Mouse (Mus musculus): ENCODE results near the gene Msantd2. TPM values are rescaled to one million over a fixed set of nuclear protein-coding genes. Genes with fewer than 3 reads are reported as not detected.

Gene Msantd2
- total and polyA plus RNA-seq, 2 experiments, result 10.3 to 16.2 TPM

DNA sequence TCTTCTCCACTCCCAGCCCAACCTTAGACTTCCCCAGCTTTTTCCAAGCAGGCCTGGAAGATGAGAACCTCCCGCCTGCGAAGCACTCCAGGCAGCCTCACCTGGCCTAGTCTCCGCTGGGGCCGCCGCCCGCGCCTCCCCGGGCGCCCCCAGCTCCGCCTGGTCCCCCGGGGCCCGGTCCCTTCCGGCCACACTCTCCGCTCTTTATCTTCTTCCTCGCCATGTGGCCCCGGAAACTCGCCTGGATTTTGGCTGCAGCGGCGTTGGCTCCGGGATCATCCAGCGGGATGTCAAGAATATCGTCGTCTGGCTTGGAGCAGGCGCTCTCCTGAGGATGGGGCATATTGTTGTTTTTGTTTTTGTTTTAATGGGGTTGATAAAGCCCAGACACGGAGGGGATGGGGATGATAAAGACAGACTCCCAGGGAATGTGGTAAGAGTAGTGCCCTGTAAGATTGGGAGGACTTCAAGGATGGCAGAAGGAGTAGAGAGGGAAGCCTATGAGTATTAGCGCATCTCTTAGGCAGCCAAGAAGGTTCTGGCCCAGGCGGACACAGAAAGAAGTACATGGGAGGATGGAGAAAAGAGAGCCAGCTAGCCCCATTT is 56.8 kb downstream of the Msantd2 start:
- DNase-seq (ENCODE audit: extremely low read depth, low read depth, low spot score), result no peak
- Histone ChIP-seq H3K36me3 (ENCODE audit: control insufficient read depth, insufficient read depth, low read length) (no peaks in the 10 kb centered on the region), H3K27me3 (ENCODE audit: control insufficient read depth, insufficient read depth, low read length) (no peaks in the 10 kb centered on the region), H3K4me1 (ENCODE audit: control insufficient read depth, insufficient read depth, low read length) (peaks cover 8% of the 10 kb centered on the region), H3K79me2 (ENCODE audit: control insufficient read depth, insufficient read depth, low read length) (no peaks in the 10 kb centered on the region), H3K4me3 (ENCODE audit: insufficient read depth, low read depth, low read length) (no peak overlapping the region), H3K27ac (replicated peaks; ENCODE audit: insufficient read depth, low read depth, low read length) (no peak overlapping the region), H3K9ac (ENCODE audit: low read depth, low read length) (no peak overlapping the region)
- TF ChIP-seq POLR2A (IDR thresholded peaks at IDR 0.05; ENCODE audit: extremely low read depth, insufficient read depth, low read length) (no peak), CTCF (IDR thresholded peaks at IDR 0.05; ENCODE audit: low read depth, low read length) (no peak)
- WGBS, result 32% methylated on average over 27 of the region's 27 CpGs

DNA sequence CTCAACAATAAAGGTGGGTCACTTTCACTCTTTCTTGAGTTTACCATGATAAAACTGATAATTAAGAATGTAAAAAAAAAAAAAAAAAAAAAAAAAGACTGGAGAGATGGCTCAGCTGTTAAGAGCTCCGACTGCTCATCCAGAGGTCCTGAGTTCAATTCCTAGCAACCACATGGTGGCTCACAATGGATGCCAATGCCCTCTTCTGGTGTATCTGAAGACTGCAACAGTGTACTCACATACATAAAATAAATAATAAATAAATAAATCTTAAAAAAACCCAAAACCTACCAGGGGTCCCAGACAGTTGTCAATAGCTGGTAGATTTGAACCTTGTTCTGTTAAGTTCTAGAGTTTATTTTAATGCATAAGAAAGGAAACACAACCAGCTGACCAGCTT is 57.8 kb downstream of the Msantd2 start:
- peaks cover 8% of the 10 kb centered on the region for H3K4me1 ChIP-seq (ENCODE audit: control insufficient read depth, insufficient read depth, low read length)
- WGBS, result 80% methylated on average over 1 of the region's 1 CpGs

DNA sequence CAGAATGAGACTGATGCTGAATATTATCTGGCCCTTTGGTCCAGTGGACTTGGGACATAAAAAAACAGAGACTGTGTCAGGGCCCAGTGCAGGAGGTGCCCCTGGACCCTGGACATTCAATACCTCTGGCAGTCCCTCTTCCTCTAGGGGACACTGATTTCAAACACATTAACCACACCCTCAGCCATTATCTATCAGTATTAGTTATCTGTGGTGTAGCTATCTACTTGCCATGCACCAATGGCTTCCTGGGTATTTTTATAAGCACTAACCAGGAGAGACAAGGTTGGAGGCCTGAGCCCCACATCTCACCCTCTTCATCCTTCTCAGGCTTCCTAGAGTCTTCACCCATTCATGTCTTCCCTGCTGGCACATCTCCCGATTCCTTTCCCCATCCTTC is 61.3 kb downstream of the Msantd2 start:
- H3K27ac ChIP-seq (replicated peaks; ENCODE audit: insufficient read depth, low read depth, low read length), result no peak overlapping the region
- H3K79me2 ChIP-seq (ENCODE audit: control insufficient read depth, insufficient read depth, low read length), result no peaks in the 10 kb centered on the region
- WGBS, result 70% methylated on average over 1 of the region's 1 CpGs
- H3K9ac ChIP-seq (ENCODE audit: low read depth, low read length), result no peak overlapping the region
- peaks cover 7% of the 10 kb centered on the region; the same call in 1 of the 2 replicates for H3K27me3 ChIP-seq (ENCODE audit: control insufficient read depth, insufficient read depth, low read length)
- TF ChIP-seq CTCF (IDR thresholded peaks at IDR 0.05; ENCODE audit: low read depth, low read length) (no peak), POLR2A (IDR thresholded peaks at IDR 0.05; ENCODE audit: extremely low read depth, insufficient read depth, low read length) (no peak)
- H3K4me1 ChIP-seq (ENCODE audit: control insufficient read depth, insufficient read depth, low read length), result peaks cover 5% of the 10 kb centered on the region
- DNase-seq (ENCODE audit: extremely low read depth, low read depth, low spot score), result no peak
- no peak overlapping the region for H3K4me3 ChIP-seq (ENCODE audit: insufficient read depth, low read depth, low read length)
- no peaks in the 10 kb centered on the region for H3K36me3 ChIP-seq (ENCODE audit: control insufficient read depth, insufficient read depth, low read length)

More for the DNA sequence above, 57.8 kb downstream of the Msantd2 start:
- H3K9ac ChIP-seq (ENCODE audit: low read depth, low read length), result no peak overlapping the region
- H3K4me3 ChIP-seq (ENCODE audit: insufficient read depth, low read depth, low read length), result no peak overlapping the region
- peak; percentile 14 for DNase-seq (ENCODE audit: extremely low read depth, low read depth, low spot score)
- TF ChIP-seq POLR2A (IDR thresholded peaks at IDR 0.05; ENCODE audit: extremely low read depth, insufficient read depth, low read length), result no peak
- TF ChIP-seq CTCF (IDR thresholded peaks at IDR 0.05; ENCODE audit: low read depth, low read length), result no peak
- H3K79me2 ChIP-seq (ENCODE audit: control insufficient read depth, insufficient read depth, low read length), result no peaks in the 10 kb centered on the region
- H3K36me3 ChIP-seq (ENCODE audit: control insufficient read depth, insufficient read depth, low read length), result no peaks in the 10 kb centered on the region
- no peak overlapping the region for H3K27ac ChIP-seq (replicated peaks; ENCODE audit: insufficient read depth, low read depth, low read length)
- H3K27me3 ChIP-seq (ENCODE audit: control insufficient read depth, insufficient read depth, low read length), result no peaks in the 10 kb centered on the region

DNA sequence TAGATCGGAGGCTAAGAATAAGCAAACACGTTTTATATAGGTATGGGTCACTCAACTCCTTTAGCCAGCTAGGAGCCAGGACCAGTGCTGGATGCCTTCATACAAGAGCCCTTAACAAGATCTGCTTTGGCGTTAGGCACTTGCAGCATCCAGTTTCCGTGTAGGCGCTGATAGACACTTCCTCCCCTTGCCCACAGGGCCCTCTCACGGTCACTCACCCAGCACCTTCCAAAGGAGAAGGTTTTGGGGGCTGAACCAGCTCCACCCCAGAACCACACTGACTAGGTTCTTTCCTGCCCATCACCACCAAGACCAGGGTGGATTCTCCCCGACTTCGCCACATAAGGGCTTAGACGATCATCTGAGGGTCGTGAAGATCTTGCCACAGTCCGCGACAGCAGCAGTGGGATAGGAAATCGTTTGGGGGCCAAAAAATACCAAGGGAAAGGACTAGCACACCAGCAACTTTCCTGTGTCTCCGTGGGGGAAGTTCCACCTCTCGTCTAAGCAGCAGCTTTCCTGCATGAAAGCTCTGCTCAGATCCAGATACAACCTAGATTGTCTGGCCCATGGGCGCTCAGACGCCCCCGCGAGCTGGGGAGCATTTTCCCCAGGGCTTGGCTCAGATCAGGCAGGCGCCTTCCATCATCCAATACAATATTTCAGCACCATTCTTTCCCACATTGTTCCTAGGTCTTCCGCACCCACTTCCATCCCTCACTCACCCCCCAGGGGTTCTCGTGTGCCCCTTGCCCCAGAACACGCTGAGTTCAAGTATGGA is 62.8 kb downstream of the Msantd2 start:
- Histone ChIP-seq H3K27me3 (ENCODE audit: control insufficient read depth, insufficient read depth, low read length) (peaks cover 7% of the 10 kb centered on the region; the same call in 1 of the 2 replicates), H3K9ac (ENCODE audit: low read depth, low read length) (no peak overlapping the region), H3K4me3 (ENCODE audit: insufficient read depth, low read depth, low read length) (peak overlapping the region; percentile 12; the same call in 1 of the 2 replicates), H3K79me2 (ENCODE audit: control insufficient read depth, insufficient read depth, low read length) (no peaks in the 10 kb centered on the region), H3K36me3 (ENCODE audit: control insufficient read depth, insufficient read depth, low read length) (no peaks in the 10 kb centered on the region), H3K27ac (replicated peaks; ENCODE audit: insufficient read depth, low read depth, low read length) (no peak overlapping the region), H3K4me1 (ENCODE audit: control insufficient read depth, insufficient read depth, low read length) (peaks cover 3% of the 10 kb centered on the region; the same call in 1 of the 2 replicates)
- TF ChIP-seq POLR2A (IDR thresholded peaks at IDR 0.05; ENCODE audit: extremely low read depth, insufficient read depth, low read length) (no peak), CTCF (IDR thresholded peaks at IDR 0.05; ENCODE audit: low read depth, low read length) (no peak)
- DNase-seq (ENCODE audit: extremely low read depth, low read depth, low spot score), result no peak
- 5% methylated on average over 23 of the region's 23 CpGs for WGBS

DNA sequence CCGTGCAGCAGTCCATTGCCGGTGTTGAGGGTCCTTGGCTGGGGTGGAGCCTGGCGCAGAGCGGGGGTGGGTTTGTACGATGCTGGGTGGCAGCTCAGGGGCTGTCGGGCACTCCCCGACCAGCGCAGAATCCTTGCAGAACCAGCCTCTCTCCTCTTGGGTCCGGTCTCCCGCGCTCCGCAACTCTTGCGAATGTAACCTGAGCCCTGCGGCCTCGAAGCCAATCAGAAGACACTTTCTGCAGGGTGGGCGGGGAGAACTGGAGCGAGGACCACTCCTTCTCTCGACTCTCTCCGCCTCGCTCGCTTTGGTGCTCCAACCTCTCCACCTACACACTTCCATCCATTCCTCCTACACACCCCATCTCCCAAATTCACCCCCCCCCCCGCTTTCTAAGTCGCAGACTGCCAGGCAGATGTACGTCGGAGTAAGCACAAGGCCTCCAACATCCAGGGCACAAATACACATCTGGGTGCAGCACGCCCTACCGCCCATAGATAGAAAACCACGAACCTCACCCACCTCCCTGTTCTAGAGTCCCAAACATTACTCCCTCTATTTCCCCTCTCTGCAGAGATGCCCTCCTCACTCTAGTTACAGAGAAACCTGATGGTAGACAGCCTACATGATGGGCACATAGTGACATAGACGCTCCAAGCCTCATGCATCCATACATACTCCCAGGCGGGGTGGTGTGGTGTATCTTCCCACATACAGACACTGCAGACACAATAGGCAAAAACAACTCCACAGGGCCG is 63.6 kb downstream of the Msantd2 start, which contains the start of gene Nrgn:
Gene Nrgn, minus strand, starts transcription at position 369 of the 758 bp plus-strand sequence.
- H3K79me2 ChIP-seq (ENCODE audit: control insufficient read depth, insufficient read depth, low read length), result no peaks in the 10 kb centered on the region
- peaks cover 3% of the 10 kb centered on the region; the same call in 1 of the 2 replicates for H3K4me1 ChIP-seq (ENCODE audit: control insufficient read depth, insufficient read depth, low read length)
- peaks cover 7% of the 10 kb centered on the region; the same call in 1 of the 2 replicates for H3K27me3 ChIP-seq (ENCODE audit: control insufficient read depth, insufficient read depth, low read length)
- WGBS, result 5% methylated on average over 31 of the region's 31 CpGs
- H3K36me3 ChIP-seq (ENCODE audit: control insufficient read depth, insufficient read depth, low read length), result no peaks in the 10 kb centered on the region
- no peak within 1 kb of the TSS for H3K27ac ChIP-seq (replicated peaks; ENCODE audit: insufficient read depth, low read depth, low read length)
- peak; percentile 37 for DNase-seq (ENCODE audit: extremely low read depth, low read depth, low spot score)
- H3K9ac ChIP-seq (ENCODE audit: low read depth, low read length), result no peak within 1 kb of the TSS
- TF ChIP-seq CTCF (IDR thresholded peaks at IDR 0.05; ENCODE audit: low read depth, low read length) (no peak), POLR2A (IDR thresholded peaks at IDR 0.05; ENCODE audit: extremely low read depth, insufficient read depth, low read length) (no peak)
- peak within 1 kb of the TSS; percentile 12; the same call in 1 of the 2 replicates for H3K4me3 ChIP-seq (ENCODE audit: insufficient read depth, low read depth, low read length)

All from liver, adult 2 months (tissue).